Mouse (Mus musculus) megakaryocyte, embryonic 14.5 days (primary cell): ENCODE results near the gene Hgd.

ENCODE experiments used
- FLI1 ChIP-seq: IDR thresholded peaks from 2 replicates; pipeline ENCODE4 v1.6.1; 2012; ENCODE audit warnings: low read length, inconsistent platforms, mixed read lengths
- GATA1 ChIP-seq: IDR thresholded peaks from 3 replicates; pipeline ENCODE4 v1.6.1; 2012; ENCODE audit warnings: mixed read lengths, low read length, inconsistent platforms, borderline replicate concordance

DNA sequence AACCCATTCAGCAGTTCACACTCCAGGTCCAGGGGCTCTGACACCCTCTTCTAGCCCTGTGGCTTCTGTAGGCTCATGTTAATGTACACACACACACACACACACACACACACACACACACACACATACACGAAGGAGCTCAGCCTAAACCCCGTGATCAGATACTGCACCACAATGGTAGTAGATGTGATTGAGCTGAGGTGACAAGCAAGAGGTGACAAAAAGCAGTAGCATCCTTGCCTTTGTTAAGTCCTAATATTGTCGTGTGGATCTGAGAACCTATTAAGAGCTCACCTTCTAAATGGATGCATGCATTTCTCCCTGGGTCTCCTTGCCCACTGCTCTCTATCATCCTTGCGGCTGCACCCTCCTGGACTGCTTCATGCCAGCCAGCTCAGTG lies 698 bp downstream of the Hgd start:
- no peak for TF ChIP-seq GATA1
- no peak for TF ChIP-seq FLI1
